Mouse (Mus musculus) embryo, embryonic 11.5 days (tissue): ENCODE data around the gene Dusp13.

Experiments
- DNase-seq: peaks from one replicate; pipeline ENCODE4 v3.0.0-alpha.2; 2012; ENCODE audit warnings: low read depth, low spot score

Dusp13 gene

GRCm38 (mm10) chr14:21747436-21748141, 3.4 kb downstream of the Dusp13 start:
- no peak for DNase-seq

GRCm38 (mm10) chr14:21746846-21747245, 4.1 kb downstream of the Dusp13 start:
- DNase-seq = no peak

- DNase-seq = no peak
Measured at GRCm38 (mm10) chr14:21746251-21746650, 4.7 kb downstream of the Dusp13 start.

- DNase-seq = no peak
Measured at GRCm38 (mm10) chr14:21745149-21745548, 5.8 kb downstream of the Dusp13 start.

GRCm38 (mm10) chr14:21744169-21744568, 6.8 kb downstream of the Dusp13 start:
- no peak for DNase-seq

- DNase-seq = no peak
Measured at GRCm38 (mm10) chr14:21742441-21742840, 8.5 kb downstream of the Dusp13 start.

GRCm38 (mm10) chr14:21741786-21742185, 9.2 kb downstream of the Dusp13 start:
- DNase-seq = peak; percentile 76

GRCm38 (mm10) chr14:21741314-21741713, 9.7 kb downstream of the Dusp13 start:
- DNase-seq = no peak

- no peak for DNase-seq
Measured at GRCm38 (mm10) chr14:21740345-21740744, 10.6 kb downstream of the Dusp13 start.

GRCm38 (mm10) chr14:21733131-21733905, 17.7 kb downstream of the Dusp13 start:
- no peak for DNase-seq

- no peak for DNase-seq
Measured at GRCm38 (mm10) chr14:21729936-21730335, 21.0 kb downstream of the Dusp13 start.

- no peak for DNase-seq
Measured at GRCm38 (mm10) chr14:21729031-21729732, 21.8 kb downstream of the Dusp13 start.

GRCm38 (mm10) chr14:21722021-21722698, 28.8 kb downstream of the Dusp13 start:
- no peak for DNase-seq

- DNase-seq = no peak
Measured at GRCm38 (mm10) chr14:21720430-21721205, 30.4 kb downstream of the Dusp13 start.

GRCm38 (mm10) chr14:21719646-21720383, 31.2 kb downstream of the Dusp13 start:
- peak; percentile 9 for DNase-seq

GRCm38 (mm10) chr14:21714486-21714885, 36.5 kb downstream of the Dusp13 start, which contains the start of gene Dupd1:
TSS of gene Dupd1 (minus strand) at chr14:21714576.
- DNase-seq = no peak

GRCm38 (mm10) chr14:21711231-21711630, 39.8 kb downstream of the Dusp13 start:
- no peak for DNase-seq

GRCm38 (mm10) chr14:21709545-21709944, 41.4 kb downstream of the Dusp13 start:
- no peak for DNase-seq

GRCm38 (mm10) chr14:21706759-21707571, 44.0 kb downstream of the Dusp13 start:
- no peak for DNase-seq
